Mouse (Mus musculus): Measurements from ENCODE around the gene Cacna2d1. TPM values are rescaled to one million over a fixed set of nuclear protein-coding genes. Genes with fewer than 3 reads are reported as not detected.

The Cacna2d1 gene
- total RNA-seq, 2 experiments from 2014 or later: 203 to 205 TPM

- intact Hi-C loops (cut with DNase I): no loop called here
- no peak for DNase-seq (ENCODE audit: low spot score in 2 of 2)
Measured at GRCm38 (mm10) chr5:16317680-16318242, 383.3 kb downstream of the Cacna2d1 start.

- intact Hi-C loops (cut with DNase I): no loop called here
- no peak for DNase-seq (ENCODE audit: low spot score in 2 of 2)
Measured at GRCm38 (mm10) chr5:16326610-16327009, 392.1 kb downstream of the Cacna2d1 start.

GRCm38 (mm10) chr5:16345393-16345792, 410.9 kb downstream of the Cacna2d1 start:
- intact Hi-C loops (cut with DNase I): no loop called here
- DNase-seq (ENCODE audit: low spot score in 2 of 2): no peak

DNA sequence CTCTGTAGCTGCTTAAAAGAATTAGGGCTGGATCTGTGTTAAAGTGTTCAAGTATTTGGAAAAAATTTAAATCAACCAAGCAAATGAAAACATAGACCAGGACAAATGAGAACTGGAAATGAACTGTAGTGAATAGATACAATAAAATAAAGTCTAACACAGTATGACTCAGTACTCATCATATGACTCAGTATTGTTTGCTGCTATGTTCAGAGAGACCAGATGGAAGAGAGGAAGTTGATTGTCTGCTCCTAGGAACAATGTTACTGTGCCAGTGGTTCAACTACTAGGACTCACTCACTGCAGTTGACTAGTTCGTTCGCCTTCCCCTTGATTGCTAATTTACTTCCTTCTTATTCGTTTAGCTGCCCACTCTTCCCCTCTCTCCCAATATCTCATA, 421.3 kb downstream of the Cacna2d1 start:
- DNase-seq (ENCODE audit: low spot score in 2 of 2): peak in 1 of 2 experiments; percentile 50

GRCm38 (mm10) chr5:16357709-16358108, 423.2 kb downstream of the Cacna2d1 start:
- DNase-seq (ENCODE audit: low spot score in 2 of 2): no peak
- intact Hi-C loops (cut with DNase I): no loop called here

More for the DNA sequence above, 421.3 kb downstream of the Cacna2d1 start:
- intact Hi-C loops (cut with DNase I): no loop called here

DNA sequence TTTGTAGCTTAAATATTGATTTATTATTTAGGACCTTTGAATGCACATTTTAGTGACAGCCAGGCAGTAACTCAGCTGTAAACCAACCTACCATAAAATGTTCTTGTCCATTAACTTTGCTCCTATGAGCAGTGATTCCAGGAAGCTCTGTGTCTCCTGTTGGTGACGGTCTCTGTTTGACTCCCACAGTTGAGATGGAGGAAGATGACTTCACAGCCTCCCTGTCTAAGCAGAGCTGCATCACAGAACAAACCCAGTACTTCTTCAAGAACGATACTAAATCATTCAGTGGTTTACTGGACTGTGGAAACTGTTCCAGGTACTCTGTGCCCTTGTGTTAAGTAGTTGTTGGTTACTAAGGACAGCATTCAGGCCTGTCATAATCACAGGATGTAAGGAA, 427.6 kb downstream of the Cacna2d1 start:
- intact Hi-C loops (cut with DNase I): loop anchor here (10.0 kb wide), 1 partner anchor 193 kb away; the partner anchor contains the start of gene Hgf
- no peak for DNase-seq (ENCODE audit: low spot score in 2 of 2)

DNA sequence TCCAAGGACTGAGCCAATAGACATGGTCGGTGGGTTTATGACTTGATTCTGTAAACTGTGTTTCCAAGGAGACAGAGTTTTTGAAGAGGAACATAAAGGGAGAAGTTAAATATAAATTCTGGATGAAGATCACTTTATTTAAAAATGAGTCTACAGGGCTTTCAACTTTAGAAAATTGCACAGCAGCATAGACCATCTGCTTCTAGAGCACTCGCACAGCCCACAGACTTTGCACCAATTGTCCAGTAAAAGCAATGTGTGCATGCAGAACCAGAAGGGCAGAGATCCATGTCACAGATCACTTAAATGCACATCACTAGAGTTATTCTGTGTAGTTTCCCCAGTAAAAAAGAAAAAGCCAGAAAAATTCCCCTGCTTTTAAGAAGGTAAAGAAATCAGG, 428.7 kb downstream of the Cacna2d1 start:
- DNase-seq (ENCODE audit: low spot score in 2 of 2): peak in 1 of 2 experiments; percentile 41

DNA sequence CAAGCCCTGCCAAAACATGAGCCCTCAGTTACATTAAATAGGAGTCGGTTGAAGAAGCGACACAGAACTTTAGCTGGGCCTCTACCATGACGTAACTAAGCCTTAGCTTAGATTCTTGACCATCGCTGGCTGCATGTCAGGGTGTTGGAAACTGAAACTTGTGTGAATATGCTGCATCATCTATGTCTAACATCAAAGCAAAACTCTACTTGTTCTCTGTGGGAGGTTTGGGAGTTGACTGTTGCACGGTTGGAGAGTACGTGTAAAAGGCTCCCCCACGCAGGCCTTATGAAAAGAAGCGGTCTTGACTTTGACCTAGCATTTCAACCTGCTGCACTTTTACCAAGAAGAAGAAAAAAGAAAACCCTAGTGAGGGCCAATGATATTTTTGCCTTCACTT, 436.2 kb downstream of the Cacna2d1 start:
- intact Hi-C loops (cut with DNase I): no loop called here
- no peak for DNase-seq (ENCODE audit: low spot score in 2 of 2)

More for the DNA sequence above, 428.7 kb downstream of the Cacna2d1 start:
- intact Hi-C loops (cut with DNase I): loop anchor here (10.0 kb wide), 1 partner anchor 192 kb away; the partner anchor contains the start of gene Hgf

DNA sequence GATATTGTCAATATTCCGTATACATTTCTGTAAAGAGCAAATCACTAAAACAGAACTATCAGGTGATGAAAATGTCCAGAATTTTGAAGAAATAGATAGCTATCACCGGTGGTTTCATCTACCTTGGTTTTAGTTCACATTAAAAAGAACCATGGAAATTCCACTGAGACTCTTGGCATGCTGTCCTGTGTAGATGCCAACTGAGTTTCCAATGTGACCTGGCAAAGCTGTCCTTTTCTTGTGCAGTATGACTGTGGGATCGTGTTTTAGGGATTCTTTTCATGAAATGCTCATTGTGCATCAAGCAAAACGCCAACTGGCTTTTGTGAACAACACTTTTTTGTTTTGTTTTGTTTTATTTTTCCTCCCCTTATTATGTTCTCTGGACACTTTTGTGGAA, 439.5 kb downstream of the Cacna2d1 start:
- intact Hi-C loops (cut with DNase I): no loop called here
- no peak for DNase-seq (ENCODE audit: low spot score in 2 of 2)

- intact Hi-C loops (cut with DNase I): no loop called here
Measured at GRCm38 (mm10) chr5:16376329-16376908, 441.9 kb downstream of the Cacna2d1 start.

DNA sequence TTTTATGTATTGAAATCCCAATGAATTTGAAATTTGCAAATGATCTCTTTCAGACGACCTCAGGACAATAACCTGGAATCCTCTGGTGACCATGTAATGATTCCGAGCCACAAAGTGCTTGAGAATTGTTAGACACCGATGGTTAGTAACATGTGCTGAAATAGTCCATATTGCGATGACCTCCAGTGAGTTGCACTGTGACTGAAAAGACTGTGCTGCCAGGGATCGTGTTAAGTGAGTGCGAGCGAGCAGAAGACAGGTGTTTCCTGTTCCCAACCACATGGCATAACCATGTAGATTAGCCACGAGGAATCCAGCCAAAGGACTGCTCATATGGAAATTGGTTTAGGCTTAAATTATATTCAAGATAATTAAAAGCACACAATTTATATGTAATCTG, 475.5 kb downstream of the Cacna2d1 start:
- no peak for DNase-seq (ENCODE audit: low spot score in 2 of 2)
- intact Hi-C loops (cut with DNase I): no loop called here

More at GRCm38 (mm10) chr5:16376329-16376908, 441.9 kb downstream of the Cacna2d1 start:
- no peak for DNase-seq (ENCODE audit: low spot score in 2 of 2)

- DNase-seq (ENCODE audit: low spot score in 2 of 2): no peak
- intact Hi-C loops (cut with DNase I): no loop called here
Measured at GRCm38 (mm10) chr5:16414693-16415092, 480.2 kb downstream of the Cacna2d1 start.

DNA sequence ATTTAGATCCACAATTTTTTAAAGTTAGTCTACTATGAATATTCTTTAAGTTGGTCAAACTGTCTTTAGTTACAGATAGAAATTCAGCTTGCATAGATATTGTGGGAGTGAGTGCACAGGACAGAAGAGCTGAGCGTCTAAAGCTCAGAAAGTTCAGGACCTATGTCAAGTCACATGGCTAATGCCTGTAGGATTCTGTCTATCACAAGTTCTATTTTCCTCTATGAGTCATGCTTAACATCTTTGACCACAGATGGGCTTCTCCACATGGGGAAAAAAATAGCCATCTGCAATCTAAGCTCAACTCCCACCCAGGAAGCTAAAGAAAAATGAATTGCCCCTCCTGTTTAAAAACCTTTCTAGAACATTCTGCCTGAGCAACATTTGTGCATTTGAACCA, 483.5 kb downstream of the Cacna2d1 start:
- DNase-seq (ENCODE audit: low spot score in 2 of 2): peak in 1 of 2 experiments; percentile 39
- intact Hi-C loops (cut with DNase I): no loop called here

GRCm38 (mm10) chr5:16418504-16418903, 484.0 kb downstream of the Cacna2d1 start:
- intact Hi-C loops (cut with DNase I): no loop called here
- no peak for DNase-seq (ENCODE audit: low spot score in 2 of 2)

Other genes starting within 250 kb of the Cacna2d1 start
- not detected for gene Speer4c, start 220.4 kb upstream of the Cacna2d1 start, total RNA-seq (2021)